Mouse (Mus musculus): ENCODE measurements at regions not wholly inside any gene's neighbourhood (a gene's known extent, or its start where the extent isn't known, plus 50 kb on each side); places are given as distances from the start of the nearest gene placed in this dataset.

DNA sequence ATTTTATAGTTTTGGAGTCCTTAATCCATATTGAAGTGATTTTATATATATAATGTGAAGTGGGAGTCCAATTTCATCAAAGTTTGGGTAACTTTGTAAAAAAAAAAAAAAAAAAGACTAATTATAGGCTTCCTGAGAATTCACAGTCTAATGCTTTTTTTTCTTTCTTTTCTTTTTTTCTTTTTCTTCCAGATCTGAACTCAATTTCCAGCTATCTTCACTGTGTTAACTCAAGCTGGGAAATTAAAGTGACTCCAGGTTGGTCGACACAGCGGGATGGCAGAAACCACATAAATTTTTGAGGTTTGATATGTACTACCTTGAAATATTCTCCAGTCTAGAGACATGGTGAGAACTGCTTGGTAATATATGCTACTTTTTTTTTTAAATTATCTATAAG is 385.7 kb upstream of the Pkdcc start:
- Histone ChIP-seq H3K27me3 (ENCODE audit: control insufficient read depth, insufficient read depth, low read length) (no peaks in the 10 kb centered on the region), H3K36me3 (replicated peaks; ENCODE audit: control insufficient read depth, insufficient read depth) (no peaks in the 10 kb centered on the region), H3K27ac (no peak overlapping the region), H3K4me2 (replicated peaks) (no peak overlapping the region), H3K9ac (no peak overlapping the region), H3K9me3 (ENCODE audit: control insufficient read depth, low read length) (0 out of 2 replicates have a peak, but pooled peaks cover 7% of the 10 kb centered on the region), H3K4me3 (replicated peaks; ENCODE audit: low read length) (no peak overlapping the region), H3K4me1 (replicated peaks; ENCODE audit: control insufficient read depth, insufficient read depth, low read length) (no peaks in the 10 kb centered on the region)
- WGBS = 97% methylated on average over 2 of the region's 2 CpGs
- DNase-seq (ENCODE audit: low spot score) (no peak), ATAC-seq (ENCODE audit: low FRiP score) (no peak)

GRCm38 (mm10) chr17:82834177-82834576 is 380.9 kb upstream of the Pkdcc start:
- Histone ChIP-seq H3K36me3 (replicated peaks; ENCODE audit: control insufficient read depth, insufficient read depth) (no peaks in the 10 kb centered on the region), H3K27ac (no peak overlapping the region), H3K27me3 (ENCODE audit: control insufficient read depth, insufficient read depth, low read length) (no peaks in the 10 kb centered on the region), H3K4me2 (replicated peaks) (no peak overlapping the region), H3K9me3 (ENCODE audit: control insufficient read depth, low read length) (no peaks in the 10 kb centered on the region), H3K4me1 (replicated peaks; ENCODE audit: control insufficient read depth, insufficient read depth, low read length) (no peaks in the 10 kb centered on the region), H3K9ac (no peak overlapping the region), H3K4me3 (replicated peaks; ENCODE audit: low read length) (no peak overlapping the region)
- no peak for ATAC-seq (ENCODE audit: low FRiP score)
- WGBS = 80% methylated on average over 3 of the region's 3 CpGs
- DNase-seq (ENCODE audit: low spot score) = no peak

GRCm38 (mm10) chr17:82836115-82836514 is 379.0 kb upstream of the Pkdcc start:
- H3K9me3 ChIP-seq (ENCODE audit: control insufficient read depth, low read length) = no peaks in the 10 kb centered on the region
- no peaks in the 10 kb centered on the region for H3K36me3 ChIP-seq (replicated peaks; ENCODE audit: control insufficient read depth, insufficient read depth)
- no peak overlapping the region for H3K4me3 ChIP-seq (replicated peaks; ENCODE audit: low read length)
- no peaks in the 10 kb centered on the region for H3K27me3 ChIP-seq (ENCODE audit: control insufficient read depth, insufficient read depth, low read length)
- ATAC-seq (ENCODE audit: low FRiP score) (no peak), DNase-seq (ENCODE audit: low spot score) (no peak)
- 93% methylated on average over 3 of the region's 3 CpGs for WGBS
- no peak overlapping the region for H3K27ac ChIP-seq
- H3K4me2 ChIP-seq (replicated peaks) = no peak overlapping the region
- no peak overlapping the region for H3K9ac ChIP-seq
- no peaks in the 10 kb centered on the region for H3K4me1 ChIP-seq (replicated peaks; ENCODE audit: control insufficient read depth, insufficient read depth, low read length)

DNA sequence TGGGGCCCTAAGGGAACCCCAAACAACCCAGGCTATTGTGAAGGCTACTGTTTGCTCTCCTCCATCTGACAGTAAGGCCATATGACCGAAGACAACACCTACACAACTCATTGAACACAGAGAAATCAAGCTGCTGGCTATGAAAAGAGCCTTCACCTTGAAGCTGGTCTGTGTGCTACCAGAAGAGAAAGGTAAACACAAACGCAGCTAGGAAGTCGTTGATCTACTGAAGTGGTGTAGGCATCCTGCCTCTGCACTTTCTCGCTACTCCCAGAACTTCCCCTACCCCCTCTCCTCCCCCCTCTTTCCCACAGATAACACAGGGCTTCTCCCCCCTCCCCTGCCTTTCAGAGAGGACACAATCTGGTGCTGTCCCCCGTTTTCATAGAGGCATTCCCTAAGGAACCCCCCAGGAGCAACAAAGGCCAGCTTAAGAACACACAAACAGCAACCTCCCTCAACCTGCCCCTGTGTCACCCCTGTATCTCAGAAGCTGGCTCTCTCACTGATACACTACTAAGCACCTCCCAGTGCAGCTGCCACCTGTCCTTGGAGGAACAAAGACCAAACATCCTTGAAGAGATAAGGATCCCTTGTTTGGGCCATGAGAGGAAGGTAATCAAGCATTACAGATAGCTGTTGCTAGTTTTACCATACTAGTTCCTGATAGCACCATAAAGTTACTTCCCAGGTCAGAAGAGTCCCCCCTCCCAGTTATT is 368.2 kb upstream of the Pkdcc start:
- no peaks in the 10 kb centered on the region for H3K36me3 ChIP-seq (replicated peaks; ENCODE audit: control insufficient read depth, insufficient read depth)
- 71% methylated on average over 5 of the region's 5 CpGs for WGBS

DNA sequence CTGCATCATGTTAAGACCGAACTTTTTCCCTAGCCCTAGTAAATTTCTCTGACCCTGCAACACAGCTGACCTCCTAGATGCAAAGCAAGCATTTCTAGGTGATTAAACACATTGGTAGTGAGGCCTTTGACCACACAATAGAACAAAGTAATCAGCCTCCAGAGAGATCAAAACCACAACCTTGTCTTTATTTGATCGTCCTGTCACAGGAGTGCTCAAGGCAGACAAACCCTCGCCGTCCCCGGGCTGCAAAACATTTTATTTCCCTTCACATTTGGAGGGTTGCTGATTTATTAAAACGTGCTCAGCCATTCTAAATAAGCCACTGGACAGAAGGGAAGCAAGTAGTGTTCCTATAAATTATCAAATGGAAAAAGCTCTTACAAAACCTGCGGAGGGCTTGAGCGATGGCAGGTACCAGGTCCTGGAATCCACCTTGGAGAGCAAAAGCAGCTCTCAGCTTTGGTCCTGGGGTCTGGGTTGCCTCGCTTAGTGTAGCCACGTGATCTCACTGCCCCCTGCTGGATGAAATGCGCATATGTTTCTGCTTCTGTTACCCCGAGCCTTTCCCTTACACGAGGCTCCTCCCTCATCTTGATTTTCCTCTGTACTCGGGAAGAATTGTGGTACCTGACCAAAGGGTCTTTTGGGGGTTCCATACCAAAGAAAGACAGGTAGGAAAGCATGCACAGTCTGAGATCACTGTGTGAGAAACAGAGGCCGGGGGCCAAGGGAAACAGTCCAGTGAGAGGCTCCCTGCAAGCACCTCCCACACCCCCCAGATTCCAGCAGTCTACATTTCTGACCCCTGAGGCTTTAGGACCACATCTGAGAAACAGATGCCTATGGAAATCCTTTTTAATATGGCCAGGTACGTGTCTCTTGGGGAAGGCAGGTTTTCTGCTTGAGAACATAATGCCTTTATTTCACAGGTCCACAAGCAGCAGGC is 357.6 kb upstream of the Pkdcc start:
- Histone ChIP-seq H3K4me3 (replicated peaks; ENCODE audit: low read length) (peak overlapping the region; percentile 14), H3K4me1 (replicated peaks; ENCODE audit: control insufficient read depth, insufficient read depth, low read length) (no peaks in the 10 kb centered on the region), H3K9ac (peak overlapping the region; percentile 39; the same call in 1 of the 2 replicates), H3K4me2 (replicated peaks) (peak overlapping the region; percentile 44), H3K9me3 (ENCODE audit: control insufficient read depth, low read length) (no peaks in the 10 kb centered on the region), H3K27me3 (ENCODE audit: control insufficient read depth, insufficient read depth, low read length) (no peaks in the 10 kb centered on the region), H3K36me3 (replicated peaks; ENCODE audit: control insufficient read depth, insufficient read depth) (no peaks in the 10 kb centered on the region), H3K27ac (no peak overlapping the region)
- DNase-seq (ENCODE audit: low spot score) = peak; percentile 96
- WGBS = 11% methylated on average over 16 of the region's 16 CpGs
- ATAC-seq (ENCODE audit: low FRiP score) = peak; percentile 95

More for the DNA sequence above, 368.2 kb upstream of the Pkdcc start:
- DNase-seq (ENCODE audit: low spot score) (no peak), ATAC-seq (ENCODE audit: low FRiP score) (no peak)
- Histone ChIP-seq H3K4me2 (replicated peaks) (no peak overlapping the region), H3K27ac (no peak overlapping the region), H3K4me3 (replicated peaks; ENCODE audit: low read length) (no peak overlapping the region), H3K27me3 (ENCODE audit: control insufficient read depth, insufficient read depth, low read length) (no peaks in the 10 kb centered on the region), H3K9me3 (ENCODE audit: control insufficient read depth, low read length) (no peaks in the 10 kb centered on the region), H3K9ac (no peak overlapping the region), H3K4me1 (replicated peaks; ENCODE audit: control insufficient read depth, insufficient read depth, low read length) (no peaks in the 10 kb centered on the region)

GRCm38 (mm10) chr17:82860391-82860790 is 354.7 kb upstream of the Pkdcc start:
- 88% methylated on average over 5 of the region's 5 CpGs for WGBS
- ATAC-seq (ENCODE audit: low FRiP score) (no peak), DNase-seq (ENCODE audit: low spot score) (no peak)

DNA sequence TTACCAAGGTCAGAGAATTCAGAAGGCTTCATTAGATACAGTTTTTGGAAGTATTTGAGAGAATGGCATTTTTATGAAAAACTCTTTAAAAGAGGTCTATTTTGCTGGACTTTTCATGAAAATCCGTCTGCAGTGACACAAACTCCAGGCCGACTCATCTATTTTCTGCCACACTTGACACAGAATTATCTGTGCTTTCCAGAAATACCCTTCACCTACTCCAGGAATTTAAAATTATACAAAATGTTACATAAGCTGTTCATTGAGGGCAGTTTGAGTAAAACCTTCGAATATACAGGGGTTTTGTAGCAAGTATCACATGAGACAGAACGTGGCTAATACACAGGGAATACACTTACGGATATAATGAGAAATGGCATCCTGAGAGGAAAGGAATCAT is 354.1 kb upstream of the Pkdcc start:
- Histone ChIP-seq H3K36me3 (replicated peaks; ENCODE audit: control insufficient read depth, insufficient read depth) (no peaks in the 10 kb centered on the region), H3K27me3 (ENCODE audit: control insufficient read depth, insufficient read depth, low read length) (no peaks in the 10 kb centered on the region), H3K4me2 (replicated peaks) (no peak overlapping the region), H3K4me1 (replicated peaks; ENCODE audit: control insufficient read depth, insufficient read depth, low read length) (no peaks in the 10 kb centered on the region), H3K4me3 (replicated peaks; ENCODE audit: low read length) (no peak overlapping the region), H3K9me3 (ENCODE audit: control insufficient read depth, low read length) (no peaks in the 10 kb centered on the region), H3K27ac (no peak overlapping the region), H3K9ac (no peak overlapping the region)
- ATAC-seq (ENCODE audit: low FRiP score) (no peak), DNase-seq (ENCODE audit: low spot score) (no peak)
- 86% methylated on average over 5 of the region's 5 CpGs for WGBS

More at GRCm38 (mm10) chr17:82860391-82860790, 354.7 kb upstream of the Pkdcc start:
- Histone ChIP-seq H3K27me3 (ENCODE audit: control insufficient read depth, insufficient read depth, low read length) (no peaks in the 10 kb centered on the region), H3K4me1 (replicated peaks; ENCODE audit: control insufficient read depth, insufficient read depth, low read length) (no peaks in the 10 kb centered on the region), H3K27ac (no peak overlapping the region), H3K9me3 (ENCODE audit: control insufficient read depth, low read length) (no peaks in the 10 kb centered on the region), H3K4me2 (replicated peaks) (no peak overlapping the region), H3K9ac (no peak overlapping the region), H3K36me3 (replicated peaks; ENCODE audit: control insufficient read depth, insufficient read depth) (no peaks in the 10 kb centered on the region), H3K4me3 (replicated peaks; ENCODE audit: low read length) (no peak overlapping the region)

- H3K4me1 ChIP-seq (replicated peaks; ENCODE audit: control insufficient read depth, insufficient read depth, low read length) = no peaks in the 10 kb centered on the region
- no peak for DNase-seq (ENCODE audit: low spot score)
- no peak for ATAC-seq (ENCODE audit: low FRiP score)
- no peak overlapping the region for H3K4me3 ChIP-seq (replicated peaks; ENCODE audit: low read length)
- WGBS = 79% methylated on average over 8 of the region's 8 CpGs
- H3K9ac ChIP-seq = no peak overlapping the region
- no peaks in the 10 kb centered on the region for H3K36me3 ChIP-seq (replicated peaks; ENCODE audit: control insufficient read depth, insufficient read depth)
- no peaks in the 10 kb centered on the region for H3K27me3 ChIP-seq (ENCODE audit: control insufficient read depth, insufficient read depth, low read length)
- no peak overlapping the region for H3K27ac ChIP-seq
- no peaks in the 10 kb centered on the region for H3K9me3 ChIP-seq (ENCODE audit: control insufficient read depth, low read length)
- no peak overlapping the region for H3K4me2 ChIP-seq (replicated peaks)
Observed at GRCm38 (mm10) chr17:82877131-82877530, 338.0 kb upstream of the Pkdcc start.

GRCm38 (mm10) chr17:82900602-82901001 is 314.5 kb upstream of the Pkdcc start:
- Histone ChIP-seq H3K4me2 (replicated peaks) (no peak overlapping the region), H3K4me1 (replicated peaks; ENCODE audit: control insufficient read depth, insufficient read depth, low read length) (no peaks in the 10 kb centered on the region), H3K9ac (no peak overlapping the region), H3K27ac (no peak overlapping the region), H3K27me3 (ENCODE audit: control insufficient read depth, insufficient read depth, low read length) (no peaks in the 10 kb centered on the region), H3K4me3 (replicated peaks; ENCODE audit: low read length) (no peak overlapping the region), H3K9me3 (ENCODE audit: control insufficient read depth, low read length) (peaks cover 4% of the 10 kb centered on the region; the same call in 1 of the 2 replicates), H3K36me3 (replicated peaks; ENCODE audit: control insufficient read depth, insufficient read depth) (no peaks in the 10 kb centered on the region)
- no peak for ATAC-seq (ENCODE audit: low FRiP score)
- peak; percentile 35 for DNase-seq (ENCODE audit: low spot score)
- 21% methylated on average over 2 of the region's 2 CpGs for WGBS

Measured in hindbrain, embryonic 14.5 days (tissue).